9 mouse cellular contexts compared by ENCODE assay signal in genomic region chr8:105138423-105138822, GRCm38 (mm10). TPM values are rescaled to one million over a fixed set of nuclear protein-coding genes. Genes with fewer than 3 reads are reported as not detected.
A peak's percentile ranks its signal among the peaks of the same experiment; 100 is the strongest.
DNase-seq lines count a peak whose midpoint lies in the region; ATAC-seq lines count a peak whose summit lies in the region.
"Had no signal": no experiment of that assay in that cellular context is flagged by ENCODE, and none has a peak within 500 bp of the region (broad histone marks: within the 10 kb centered on the region; RNA-seq: fewer than 3 reads in every experiment).

No protein-coding gene starts in this region.

- H3K27me3 ChIP-seq in liver, embryonic 11.5 days (replicated peaks; ENCODE audit: control insufficient read depth, insufficient read depth, low read length), result 0 out of 2 replicates have a peak, but pooled peaks cover 13% of the 10 kb centered on the region
- no peaks in the 10 kb centered on the region for H3K27me3 ChIP-seq in limb, embryonic 11.5 days (ENCODE audit: control insufficient read depth, insufficient read depth, low read length)
- H3K27me3 ChIP-seq: neural tube, embryonic 12.5 days had no signal

- 16% methylated on average over 4 of the region's 4 CpGs for WGBS in liver, embryonic 11.5 days
- 24% methylated on average over 4 of the region's 4 CpGs for WGBS in limb, embryonic 11.5 days

- H3K4me2 ChIP-seq in liver, embryonic 11.5 days, result no peak overlapping the region
- no peak overlapping the region for H3K4me2 ChIP-seq in limb, embryonic 11.5 days (ENCODE audit: low read depth, severe bottlenecking)
- H3K4me2 ChIP-seq: neural tube, embryonic 12.5 days had no signal

- H3K27ac ChIP-seq in liver, embryonic 11.5 days (ENCODE audit: low read depth, low read length), result no peak overlapping the region
- H3K27ac ChIP-seq in limb, embryonic 11.5 days (replicated peaks; ENCODE audit: low read depth, low read length), result no peak overlapping the region
- H3K27ac ChIP-seq: neural tube, embryonic 12.5 days had no signal

- no peak overlapping the region for H3K4me3 ChIP-seq in liver, embryonic 11.5 days (ENCODE audit: low read depth, low read length)
- no peak overlapping the region for H3K4me3 ChIP-seq in limb, embryonic 11.5 days (ENCODE audit: low read depth, low read length)
- H3K4me3 ChIP-seq: neural tube, embryonic 12.5 days had no signal

- no peaks in the 10 kb centered on the region for H3K9me3 ChIP-seq in liver, embryonic 11.5 days (ENCODE audit: control insufficient read depth, low read length)
- H3K9me3 ChIP-seq in limb, embryonic 11.5 days (ENCODE audit: control insufficient read depth, low read length), result no peaks in the 10 kb centered on the region
- H3K9me3 ChIP-seq: neural tube, embryonic 12.5 days had no signal

- ATAC-seq in liver, embryonic 11.5 days (replicated peaks; ENCODE audit: low FRiP score), result no peak
- ATAC-seq in hematopoietic stem cell, adult 5-6 weeks (replicated peaks in 1 of 2; ENCODE audit: insufficient read depth in 1 of 2, low FRiP score in 2 of 2, low TSS enrichment in 1 of 2, low read depth in 1 of 2, poor library complexity in 2 of 2, severe bottlenecking in 2 of 2), result peak; percentile 78 to 84
- no peak for ATAC-seq in limb, embryonic 11.5 days (ENCODE audit: insufficient number of reproducible peaks, low FRiP score, low TSS enrichment, low read depth)

- peak; percentile 63 for DNase-seq in liver
- DNase-seq in liver, embryonic 11.5 days (ENCODE audit: low spot score), result no peak
- peak; percentile 87 for DNase-seq in adrenal gland, adult 18-20 months (ENCODE audit: low spot score in 2 of 2)
- DNase-seq in embryo, embryonic 11 days, result peak; percentile 49
- peak; percentile 78 for DNase-seq in limb, embryonic 11.5 days (ENCODE audit: low spot score)
- DNase-seq in retina, adult 2 months (ENCODE audit: low read depth, low spot score), result peak; percentile 15
- peak; percentile 35 for DNase-seq in urinary bladder, postnatal 10 days (ENCODE audit: low spot score)

- no peak overlapping the region for H3K9ac ChIP-seq in liver, embryonic 11.5 days (ENCODE audit: low read depth, low read length)
- H3K9ac ChIP-seq in limb, embryonic 11.5 days (ENCODE audit: low read length), result no peak overlapping the region
- H3K9ac ChIP-seq: neural tube, embryonic 12.5 days had no signal

- H3K4me1 ChIP-seq in liver, embryonic 11.5 days (replicated peaks; ENCODE audit: control insufficient read depth, insufficient read depth, low read length), result no peaks in the 10 kb centered on the region
- no peaks in the 10 kb centered on the region for H3K4me1 ChIP-seq in limb, embryonic 11.5 days (ENCODE audit: control insufficient read depth, insufficient read depth, low read length)
- H3K4me1 ChIP-seq: neural tube, embryonic 12.5 days had no signal

- no peaks in the 10 kb centered on the region for H3K36me3 ChIP-seq in liver, embryonic 11.5 days (ENCODE audit: control insufficient read depth, insufficient read depth, low read length)
- H3K36me3 ChIP-seq in limb, embryonic 11.5 days (ENCODE audit: control insufficient read depth, insufficient read depth, low read length), result no peaks in the 10 kb centered on the region
- H3K36me3 ChIP-seq: neural tube, embryonic 12.5 days had no signal

RNA-seq across cellular contexts. Expression of gene Ces4a, which starts 6.8 kb away (rescaled TPM):
- polyA plus RNA-seq in liver, embryonic 11.5 days (2014; fragmentation: Nextera tagmentation; extraction: Ambion mirVana), result not detected in 2 replicates
- not detected for total RNA-seq in adrenal gland, adult 18-20 months (2021)
- total RNA-seq in hematopoietic stem cell, adult 5-6 weeks (2017), result not detected in 2 replicates
- polyA plus RNA-seq in limb, embryonic 11.5 days (2014; fragmentation: Nextera tagmentation; extraction: Ambion mirVana), result not detected in 2 replicates
- polyA plus RNA-seq: neural tube, embryonic 12.5 days had no signal

RNA-seq across cellular contexts. Expression of gene Cbfb, which starts 32.1 kb away (rescaled TPM):
- polyA plus RNA-seq in liver, embryonic 11.5 days (2014; fragmentation: Nextera tagmentation; extraction: Ambion mirVana), result 31.1 and 32.7 TPM in 2 replicates
- 100 to 1,000 TPM in 1 of 2 experiments, 10 to 100 TPM in 1; 89.7 to 105 TPM for total RNA-seq in adrenal gland, adult 18-20 months (2021)
- total RNA-seq in hematopoietic stem cell, adult 5-6 weeks (2017), result 204 and 237 TPM in 2 replicates
- polyA plus RNA-seq in limb, embryonic 11.5 days (2014; fragmentation: Nextera tagmentation; extraction: Ambion mirVana), result 105 TPM in 2 replicates

RNA-seq across cellular contexts. Expression of gene Ces3b, which starts 54.9 kb away (rescaled TPM):
- not detected in 2 replicates for polyA plus RNA-seq in liver, embryonic 11.5 days (2014; fragmentation: Nextera tagmentation; extraction: Ambion mirVana)
- not detected for total RNA-seq in adrenal gland, adult 18-20 months (2021)
- not detected in 2 replicates for total RNA-seq in hematopoietic stem cell, adult 5-6 weeks (2017)
- not detected in 2 replicates for polyA plus RNA-seq in limb, embryonic 11.5 days (2014; fragmentation: Nextera tagmentation; extraction: Ambion mirVana)
- polyA plus RNA-seq: neural tube, embryonic 12.5 days had no signal

Comparison
In these comparisons a context has a peak if more than half of its experiments do, and no peak if none do; other contexts are left out.
1. ATAC-seq: peak in hematopoietic stem cell, adult 5-6 weeks (2 of 2); none in liver, embryonic 11.5 days (single experiment) and limb, embryonic 11.5 days (single experiment).